Mouse (Mus musculus) cerebellum, postnatal 4 days (tissue): ENCODE results near the gene Osbpl9.

Source experiments
- DNase-seq, 2 experiments: peaks; one replicate each; pipeline ENCODE4 v3.0.0; 2022; ENCODE audit warnings: low spot score in 2 of 2, mixed read lengths in 1 of 2

Osbpl9 gene

GRCm38 (mm10) chr4:109201582-109202424 lies at the start of gene Osbpl9:
Gene Osbpl9, minus strand, starts transcription at chr4:109202272.
- DNase-seq, result peak; percentile 98

- no peak for DNase-seq
Measured at GRCm38 (mm10) chr4:109251605-109252004, 49.5 kb upstream of the Osbpl9 start.

GRCm38 (mm10) chr4:109245016-109245620 lies 43.0 kb upstream of the Osbpl9 start:
- DNase-seq, result no peak

GRCm38 (mm10) chr4:109244506-109244905 lies 42.4 kb upstream of the Osbpl9 start:
- no peak for DNase-seq

- DNase-seq, result peak in 1 of 2 experiments; percentile 57
Measured at GRCm38 (mm10) chr4:109241934-109242333, 39.9 kb upstream of the Osbpl9 start.

GRCm38 (mm10) chr4:109241221-109241620 lies 39.1 kb upstream of the Osbpl9 start:
- DNase-seq, result no peak

GRCm38 (mm10) chr4:109238428-109239268 lies 36.6 kb upstream of the Osbpl9 start:
- DNase-seq, result peak in 1 of 2 experiments; percentile 20

GRCm38 (mm10) chr4:109236186-109236879 lies 34.3 kb upstream of the Osbpl9 start:
- no peak for DNase-seq

GRCm38 (mm10) chr4:109234806-109235350 lies 32.8 kb upstream of the Osbpl9 start:
- peak in 1 of 2 experiments; percentile 22 for DNase-seq

GRCm38 (mm10) chr4:109234185-109234584 lies 32.1 kb upstream of the Osbpl9 start, which contains the start of gene Calr4:
Gene Calr4, plus strand, starts transcription at chr4:109234485.
- DNase-seq, result no peak

GRCm38 (mm10) chr4:109229766-109230279 lies 27.8 kb upstream of the Osbpl9 start:
- DNase-seq, result no peak

GRCm38 (mm10) chr4:109226071-109226470 lies 24.0 kb upstream of the Osbpl9 start:
- no peak for DNase-seq

- DNase-seq, result no peak
Measured at GRCm38 (mm10) chr4:109225606-109226005, 23.5 kb upstream of the Osbpl9 start.

- DNase-seq, result peak; percentile 63 to 89
Measured at GRCm38 (mm10) chr4:109224762-109225552, 22.9 kb upstream of the Osbpl9 start.

- DNase-seq, result no peak
Measured at GRCm38 (mm10) chr4:109222001-109222400, 19.9 kb upstream of the Osbpl9 start.

- DNase-seq, result no peak
Measured at GRCm38 (mm10) chr4:109220441-109220940, 18.4 kb upstream of the Osbpl9 start.

GRCm38 (mm10) chr4:109218008-109218407 lies 15.9 kb upstream of the Osbpl9 start:
- no peak for DNase-seq

- no peak for DNase-seq
Measured at GRCm38 (mm10) chr4:109213986-109214385, 11.9 kb upstream of the Osbpl9 start.

- DNase-seq, result no peak
Measured at GRCm38 (mm10) chr4:109210881-109211280, 8.8 kb upstream of the Osbpl9 start.

- DNase-seq, result no peak
Measured at GRCm38 (mm10) chr4:109210253-109210652, 8.2 kb upstream of the Osbpl9 start.
